ENCODE assay signal across 10 mouse cellular contexts in the genomic region with DNA sequence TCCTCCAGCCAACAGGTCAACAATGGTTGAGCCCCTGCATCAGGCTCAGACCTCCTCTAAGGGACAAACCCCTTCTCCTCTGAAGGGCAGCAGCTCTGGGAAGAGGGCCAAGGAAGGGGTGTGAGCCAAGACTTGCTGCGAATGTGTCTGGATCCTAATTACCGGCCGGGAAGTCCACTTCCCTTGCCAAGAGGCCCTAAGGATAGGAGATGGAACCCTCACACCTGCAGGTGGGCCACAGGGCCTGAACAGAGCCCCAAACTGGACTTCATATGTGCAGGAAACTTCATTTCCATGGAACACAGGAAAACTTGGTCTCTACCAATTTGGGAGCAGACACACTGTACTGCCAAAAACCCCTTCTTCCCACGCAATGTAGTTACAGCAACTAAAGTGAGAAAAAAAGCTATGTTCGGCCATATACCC. TPM values are rescaled to one million over a fixed set of nuclear protein-coding genes. Genes with fewer than 3 reads are reported as not detected.
DNase-seq lines count a peak whose midpoint lies in the region; ATAC-seq lines count a peak whose summit lies in the region.
"Had no signal": no experiment of that assay in that cellular context is flagged by ENCODE, and none has a peak within 500 bp of the region (broad histone marks: within the 10 kb centered on the region; RNA-seq: fewer than 3 reads in every experiment).

No protein-coding gene starts in this region.

- no peak overlapping the region for H3K9ac ChIP-seq in forebrain, embryonic 15.5 days (replicated peaks)
- H3K9ac ChIP-seq in forebrain, embryonic 13.5 days = no peak overlapping the region
- H3K9ac ChIP-seq: heart, embryonic 15.5 days; stomach, embryonic 15.5 days had no signal

- no peaks in the 10 kb centered on the region for H3K27me3 ChIP-seq in forebrain, embryonic 15.5 days
- no peaks in the 10 kb centered on the region for H3K27me3 ChIP-seq in forebrain, embryonic 13.5 days
- H3K27me3 ChIP-seq: heart, embryonic 15.5 days; stomach, embryonic 15.5 days had no signal

- peak; percentile 63; the same call in 1 of the 2 replicates for ATAC-seq in forebrain, embryonic 15.5 days (replicated peaks)
- ATAC-seq in forebrain, embryonic 13.5 days = no peak

- H3K4me3 ChIP-seq in forebrain, embryonic 15.5 days = no peak overlapping the region
- H3K4me3 ChIP-seq in forebrain, embryonic 13.5 days = no peak overlapping the region
- H3K4me3 ChIP-seq: heart, embryonic 15.5 days; stomach, embryonic 15.5 days had no signal

- H3K27ac ChIP-seq in forebrain, embryonic 15.5 days (replicated peaks) = no peak overlapping the region
- no peak overlapping the region for H3K27ac ChIP-seq in forebrain, embryonic 13.5 days
- H3K27ac ChIP-seq: heart, embryonic 15.5 days; stomach, embryonic 15.5 days had no signal

- H3K4me2 ChIP-seq in forebrain, embryonic 15.5 days (replicated peaks) = no peak overlapping the region
- no peak overlapping the region for H3K4me2 ChIP-seq in forebrain, embryonic 13.5 days
- H3K4me2 ChIP-seq: heart, embryonic 15.5 days; stomach, embryonic 15.5 days had no signal

- no peaks in the 10 kb centered on the region for H3K36me3 ChIP-seq in forebrain, embryonic 15.5 days
- H3K36me3 ChIP-seq in forebrain, embryonic 13.5 days (ENCODE audit: poor library complexity, severe bottlenecking) = no peaks in the 10 kb centered on the region
- H3K36me3 ChIP-seq: heart, embryonic 15.5 days; stomach, embryonic 15.5 days had no signal

- DNase-seq in NIH3T3 (ENCODE audit: low read depth) = peak; percentile 65
- DNase-seq in frontal cortex, adult 2 months (ENCODE audit: extremely low spot score in 1 of 2, low spot score in 1 of 2) = peak; percentile 30 to 60
- peak; percentile 55 to 60 for DNase-seq in kidney, postnatal 4 days
- DNase-seq in right cerebral cortex, adult 18-20 months = peak; percentile 51
- DNase-seq in yolk sac, embryonic 10.5 days (ENCODE audit: low spot score) = no peak
- DNase-seq in spleen, postnatal 36 days (ENCODE audit: low spot score in 2 of 2) = no peak

- 51% methylated on average over 5 of the region's 5 CpGs for WGBS in forebrain, embryonic 15.5 days
- 68% methylated on average over 5 of the region's 5 CpGs for WGBS in forebrain, embryonic 13.5 days

- no peaks in the 10 kb centered on the region for H3K9me3 ChIP-seq in forebrain, embryonic 15.5 days
- H3K9me3 ChIP-seq in forebrain, embryonic 13.5 days (replicated peaks) = no peaks in the 10 kb centered on the region
- H3K9me3 ChIP-seq: heart, embryonic 15.5 days; stomach, embryonic 15.5 days had no signal

- peaks cover 8% of the 10 kb centered on the region for H3K4me1 ChIP-seq in forebrain, embryonic 15.5 days
- peaks cover 4% of the 10 kb centered on the region for H3K4me1 ChIP-seq in forebrain, embryonic 13.5 days

RNA-seq across cellular contexts. Expression of a gene that starts 27.7 kb away (rescaled TPM):
- polyA plus RNA-seq in forebrain, embryonic 15.5 days (2015; fragmentation: Nextera tagmentation; extraction: Ambion mirVana) = 0.08 TPM in 2 replicates
- 0.14 TPM in 1 of 2 replicates, not detected in the other for polyA plus RNA-seq in forebrain, embryonic 13.5 days (2015; fragmentation: Nextera tagmentation; extraction: Ambion mirVana)
- 0.54 and 0.71 TPM in 2 replicates for polyA plus RNA-seq in frontal cortex, adult 2 months (2012; rRNA removed)

RNA-seq across cellular contexts. Expression of a gene that starts 32.9 kb away (rescaled TPM):
- polyA plus RNA-seq in forebrain, embryonic 15.5 days (2015; fragmentation: Nextera tagmentation; extraction: Ambion mirVana) = 8.7 and 9.1 TPM in 2 replicates
- 3.5 and 3.6 TPM in 2 replicates for polyA plus RNA-seq in forebrain, embryonic 13.5 days (2015; fragmentation: Nextera tagmentation; extraction: Ambion mirVana)
- polyA plus RNA-seq in frontal cortex, adult 2 months (2012; rRNA removed) = 45.0 and 47.0 TPM in 2 replicates

Comparison
In these comparisons a context has a peak if more than half of its experiments do, and no peak if none do; other contexts are left out.
1. DNase-seq: peak in NIH3T3 (single experiment), frontal cortex, adult 2 months (2 of 2), kidney, postnatal 4 days (2 of 2) and right cerebral cortex, adult 18-20 months (single experiment); none in yolk sac, embryonic 10.5 days (single experiment) and spleen, postnatal 36 days (0 of 2).